Mouse (Mus musculus) bone marrow macrophage, adult 2 months (primary cell): Measurements from ENCODE around the gene Unc79.

Experiments used
- CTCF ChIP-seq: IDR thresholded peaks from 2 replicates; pipeline ENCODE4 v1.5.1; 2012; ENCODE audit warnings: low read depth, mild to moderate bottlenecking, low read length, moderate library complexity
- POLR2A ChIP-seq: IDR thresholded peaks from 2 replicates; pipeline ENCODE4 v1.6.1; 2012; ENCODE audit warnings: mild to moderate bottlenecking, low read depth, low read length, borderline replicate concordance

DNA sequence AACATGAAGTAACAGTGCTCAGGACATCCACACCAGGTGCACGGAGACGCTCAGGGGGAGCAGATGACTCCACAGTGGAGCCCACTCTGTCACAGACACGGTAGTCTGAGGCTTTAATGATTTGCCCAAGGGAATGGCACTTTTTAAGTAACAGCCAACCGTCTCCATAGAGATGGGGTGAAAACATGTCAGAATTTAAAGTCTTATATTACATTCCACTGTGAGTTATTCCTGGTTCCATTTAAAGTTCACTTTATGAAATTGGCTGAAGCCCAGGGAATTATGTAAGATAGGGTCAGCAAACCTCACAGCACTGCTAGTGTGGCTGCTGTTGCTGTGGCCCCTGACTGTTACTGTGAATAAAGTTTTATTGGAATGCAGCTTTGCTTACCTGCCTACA, 95.8 kb downstream of the Unc79 start:
- no peak for TF ChIP-seq POLR2A
- TF ChIP-seq CTCF = no peak
